Mouse (Mus musculus): ENCODE data around the gene Neurl1a.

- no peak for TF ChIP-seq CTCF (IDR thresholded peaks at IDR 0.05; ENCODE audit: control insufficient read depth, insufficient read depth, insufficient read length)
- TF ChIP-seq USF1 (IDR thresholded peaks at IDR 0.05; ENCODE audit: low read depth), result no peak
- no peak for TF ChIP-seq MAX (IDR thresholded peaks at IDR 0.05)
- TF ChIP-seq CEBPB (IDR thresholded peaks at IDR 0.05; ENCODE audit: low read depth), result no peak
- TF ChIP-seq MYOD1 (IDR thresholded peaks at IDR 0.05; ENCODE audit: control insufficient read depth, insufficient read length, low read depth), result no peak
Observed at GRCm38 (mm10) chr19:47253053-47253628, 74.5 kb downstream of the Neurl1a start.

All from C2C12 (cell line).